Mouse (Mus musculus) megakaryocyte progenitor cell, adult 5-6 weeks (primary cell): ENCODE measurements around the gene Dctn3. TPM values are rescaled to one million over a fixed set of nuclear protein-coding genes. Genes with fewer than 3 reads are reported as not detected.
"Not testable (repeated sequence)": the region's sequence is repeated elsewhere in the genome, so short reads cannot be mapped to it uniquely, and the experiment has no call there.

ENCODE experiments used
- ATAC-seq: replicated peaks from 2 replicates; pipeline ENCODE4 v1.8.0; 2016; ENCODE audit warnings: mild to moderate bottlenecking, moderate TSS enrichment, inconsistent platforms; ENCODE audit not compliant: poor library complexity
- total RNA-seq, 2 experiments: library from RNA; stranded (forward) in 1 of 2; stranded (reverse) in 1 of 2; fragments of 157-497, 149-512 nt in 1 of 2; fragments of 200-1000 nt in 1 of 2; gene quantifications; 2 replicates each; pipeline versions ENCODE4 v1.2.3 to v1.2.4; 2015 to 2017

The Dctn3 gene
- total RNA-seq (2015) (57.9 and 75.6 TPM in 2 replicates), total RNA-seq (2017) (73.4 and 94.6 TPM in 2 replicates)

DNA sequence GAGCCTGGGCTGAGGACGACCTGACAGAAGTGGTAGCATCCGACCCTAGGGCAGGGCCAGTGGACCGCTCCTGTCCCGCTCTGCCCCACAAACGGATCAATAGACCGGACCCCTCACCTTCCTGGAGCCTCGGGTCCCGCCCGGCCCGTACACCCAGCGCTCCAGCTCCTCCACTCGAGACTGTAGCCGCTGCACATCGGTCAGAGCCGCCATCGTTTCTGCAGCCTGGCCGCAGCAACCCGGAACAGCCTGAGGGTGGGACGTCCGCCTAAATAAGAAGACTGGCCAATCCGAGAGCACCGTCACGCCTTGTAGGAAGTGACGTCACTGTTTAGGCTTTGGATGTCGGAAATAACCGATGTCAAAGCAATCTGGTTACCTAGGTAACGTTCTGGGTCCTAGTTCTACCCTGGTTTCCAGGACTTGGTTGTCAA lies at the start of gene Dctn3:
Gene Dctn3 (minus strand): TSS at position 253 of the 434 bp plus-strand sequence.
- ATAC-seq = peak; percentile 98

DNA sequence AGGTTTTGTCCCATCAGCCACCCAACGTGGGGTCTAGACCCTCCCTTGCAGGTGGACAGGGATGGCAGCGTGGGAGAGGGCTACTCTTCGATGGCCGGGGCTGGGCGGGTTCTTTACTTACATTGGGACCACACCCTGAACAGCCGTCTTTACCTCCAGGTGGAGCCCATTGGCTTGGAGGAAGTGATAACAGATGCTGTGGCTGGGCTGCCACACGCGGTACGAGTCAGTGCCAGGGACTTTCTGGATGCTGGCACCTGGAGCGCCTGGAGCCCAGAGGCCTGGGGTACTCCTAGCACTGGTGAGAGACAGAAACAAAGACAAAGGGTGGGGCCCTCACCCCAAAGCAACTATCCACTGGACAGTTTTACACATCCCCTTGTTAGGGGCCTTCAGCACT lies 44.3 kb upstream of the Dctn3 start:
- ATAC-seq = not testable (repeated sequence)

DNA sequence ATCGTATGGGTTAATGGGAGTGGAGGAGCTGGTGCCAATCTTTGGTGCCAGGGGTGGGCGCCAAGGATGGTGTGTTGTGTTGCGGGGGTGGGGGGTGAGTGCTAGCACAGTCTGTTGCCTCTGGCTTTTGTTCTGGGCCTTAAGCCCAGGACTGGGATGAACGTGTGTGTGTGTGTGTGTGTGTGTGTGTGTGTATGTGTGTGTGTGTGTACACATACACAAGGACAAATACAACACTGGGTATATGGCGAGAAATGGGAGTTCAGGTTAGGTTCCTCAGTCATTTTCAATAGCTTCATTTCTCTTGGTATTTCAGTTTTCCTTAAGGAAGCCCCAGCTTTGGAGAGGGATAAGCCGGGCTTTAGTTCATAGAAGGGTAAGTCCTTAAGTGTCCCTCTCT lies 40.2 kb upstream of the Dctn3 start:
- not testable (repeated sequence) for ATAC-seq

DNA sequence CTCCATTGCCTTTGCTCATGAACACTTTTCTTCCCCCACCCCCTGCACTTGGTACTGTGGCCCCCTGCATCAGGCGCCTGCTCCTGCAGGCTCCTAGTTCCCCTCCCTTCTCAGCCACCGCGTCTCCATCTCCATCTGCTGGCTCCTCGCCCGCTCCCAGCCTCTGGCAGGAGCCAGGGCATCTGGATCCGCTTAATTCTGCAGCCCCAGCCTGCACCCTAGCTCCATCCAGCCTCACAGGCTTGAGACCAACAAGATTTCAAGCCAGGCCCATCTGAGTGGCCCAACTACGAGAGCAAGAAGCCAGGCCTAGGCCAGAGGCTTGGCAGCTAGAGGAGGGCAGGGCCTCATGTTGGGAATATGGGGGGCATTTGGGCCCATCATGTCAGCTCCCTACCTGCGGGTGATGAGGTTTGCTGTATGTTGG lies 39.7 kb upstream of the Dctn3 start:
- ATAC-seq = not testable (repeated sequence)

DNA sequence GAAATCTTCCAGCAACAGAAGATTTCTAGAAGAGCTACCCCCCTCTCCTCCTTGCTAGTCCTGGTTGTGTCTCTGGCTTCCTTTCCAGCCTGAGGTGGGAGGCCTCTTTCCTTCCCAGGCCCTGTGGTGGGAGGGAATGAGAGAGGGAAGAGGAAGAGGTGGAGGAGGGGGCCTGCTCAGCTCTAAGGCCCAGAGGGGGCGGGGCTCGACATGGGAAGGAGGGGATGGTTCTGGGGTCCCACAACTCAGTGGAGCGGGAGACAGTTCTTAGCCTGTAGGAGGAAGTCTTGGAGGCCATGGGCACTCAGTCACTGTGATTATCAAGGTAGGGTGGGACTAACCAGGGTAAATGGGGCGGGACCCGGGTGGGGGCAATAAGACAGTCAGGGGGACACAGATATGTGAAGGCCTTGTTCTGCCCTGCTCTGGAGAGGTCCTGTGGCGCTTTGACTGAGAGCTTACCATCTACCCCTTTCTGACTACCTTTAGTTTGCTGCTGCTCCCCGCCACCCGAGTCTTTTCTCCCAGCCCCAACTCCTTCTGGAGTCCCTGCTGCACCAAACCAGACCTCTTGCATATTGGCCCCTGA lies 39.2 kb upstream of the Dctn3 start:
- no peak for ATAC-seq

DNA sequence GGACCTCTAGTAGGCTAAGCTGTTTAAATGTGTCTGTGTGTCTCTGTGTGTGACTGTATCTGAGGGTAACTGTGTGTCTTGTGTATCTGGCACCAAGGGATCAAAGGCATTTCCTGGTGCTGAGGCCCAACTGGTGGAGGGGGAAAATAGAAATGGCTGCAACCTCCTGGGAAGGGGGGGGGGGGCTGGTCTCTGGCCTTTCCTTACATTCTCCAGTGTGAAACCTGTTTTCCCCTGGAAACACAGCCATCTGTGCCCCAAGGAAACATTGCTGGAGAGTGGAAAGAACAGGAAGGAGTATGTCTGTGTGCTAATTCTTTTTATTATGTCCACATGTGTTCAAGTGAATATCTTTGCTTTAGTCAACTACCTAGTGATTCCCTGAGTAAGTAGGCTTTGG lies 38.7 kb upstream of the Dctn3 start:
- no peak for ATAC-seq

DNA sequence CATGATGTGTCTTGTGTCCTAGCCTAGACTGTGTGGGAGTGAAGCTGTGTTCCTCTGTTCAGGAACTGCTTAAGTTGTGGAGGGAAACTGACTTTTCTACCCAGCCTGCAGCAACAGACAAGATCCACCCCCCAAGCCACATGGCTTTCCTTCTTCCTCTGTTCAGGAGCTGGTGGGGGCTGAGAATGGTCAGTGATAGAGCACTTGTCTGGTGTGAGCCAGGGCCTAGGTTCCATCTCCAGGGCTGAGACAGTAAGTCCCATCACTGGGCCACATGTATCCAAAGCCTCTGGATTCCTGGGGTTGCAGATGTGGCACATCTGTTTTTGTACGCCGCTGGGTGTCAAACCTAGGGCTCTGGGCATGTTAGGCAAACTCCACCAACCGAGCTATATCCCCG lies 37.9 kb upstream of the Dctn3 start:
- ATAC-seq = no peak

DNA sequence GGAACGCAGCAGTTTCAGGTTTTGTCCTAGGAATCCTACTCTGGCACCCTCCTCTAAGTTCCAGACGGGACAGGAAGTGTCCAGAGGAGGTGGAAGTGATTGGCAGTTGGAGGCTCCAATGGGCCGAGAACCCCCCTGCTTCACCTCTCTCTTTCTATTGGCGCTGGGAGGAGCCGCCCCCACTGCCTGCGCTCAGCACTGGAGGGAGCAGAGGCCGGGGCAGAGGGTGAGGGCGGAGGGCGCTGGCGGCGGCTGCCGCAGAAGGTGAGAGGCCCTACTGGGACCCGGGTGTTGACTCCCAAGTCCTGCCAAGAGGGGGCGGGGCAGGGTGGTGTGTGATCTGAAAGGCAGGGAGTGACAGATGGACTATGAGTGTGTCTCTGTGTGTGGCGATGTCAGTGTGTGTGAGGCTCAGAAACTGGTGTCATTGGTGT lies 37.3 kb upstream of the Dctn3 start:
- peak; percentile 71 for ATAC-seq

DNA sequence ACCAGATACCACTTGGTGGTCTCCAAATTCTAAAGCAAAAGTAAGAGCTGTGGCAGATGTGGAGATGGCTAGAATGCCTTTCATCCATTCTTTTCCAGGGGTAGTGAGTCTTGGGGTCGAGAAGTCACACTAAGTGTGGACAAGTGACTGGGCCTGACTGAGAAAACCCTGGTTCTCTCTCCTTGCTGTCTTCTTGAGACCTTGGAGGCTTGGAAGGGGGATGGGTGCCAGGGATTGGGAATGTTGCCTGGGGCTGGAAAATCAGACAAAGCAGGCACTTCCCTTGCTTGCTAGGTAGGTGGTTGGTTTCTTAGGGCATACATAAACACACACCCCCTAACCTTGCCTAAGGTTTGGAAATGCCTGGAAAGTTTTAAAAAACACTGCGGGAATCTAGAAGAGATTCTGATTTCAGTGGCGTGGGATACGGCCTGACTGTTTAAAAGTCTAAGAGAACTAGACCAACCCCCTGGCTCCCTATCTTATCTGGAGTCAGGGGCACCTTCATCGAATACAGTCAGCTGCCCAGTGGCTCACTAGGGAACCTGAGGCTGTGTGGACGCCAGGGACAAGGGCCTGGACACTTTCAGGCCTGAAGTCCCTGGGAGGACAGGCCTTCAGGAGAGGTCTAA lies 36.8 kb upstream of the Dctn3 start:
- 0 out of 2 replicates have a peak, but pooled peaks have one; percentile 0 for ATAC-seq

DNA sequence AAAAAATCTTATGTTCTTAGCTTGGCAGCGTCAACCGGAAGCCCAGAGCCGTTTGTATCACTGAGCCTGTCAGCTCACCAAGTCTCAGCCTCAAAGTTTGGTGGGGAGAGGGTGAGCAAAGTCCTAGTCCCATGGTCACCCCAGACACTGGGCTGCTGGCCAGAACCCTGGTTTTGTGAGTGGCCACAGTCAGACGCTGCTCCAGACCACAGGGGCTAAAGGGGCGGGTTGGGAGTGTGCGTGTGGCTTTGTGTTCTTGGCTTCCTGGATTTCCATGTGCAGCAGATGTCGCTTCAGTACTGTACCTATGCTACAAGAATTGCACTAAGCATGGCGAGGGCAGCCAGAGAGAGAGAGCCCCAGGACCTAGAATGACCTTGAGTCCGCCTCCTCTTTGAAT lies 36.2 kb upstream of the Dctn3 start:
- no peak for ATAC-seq

DNA sequence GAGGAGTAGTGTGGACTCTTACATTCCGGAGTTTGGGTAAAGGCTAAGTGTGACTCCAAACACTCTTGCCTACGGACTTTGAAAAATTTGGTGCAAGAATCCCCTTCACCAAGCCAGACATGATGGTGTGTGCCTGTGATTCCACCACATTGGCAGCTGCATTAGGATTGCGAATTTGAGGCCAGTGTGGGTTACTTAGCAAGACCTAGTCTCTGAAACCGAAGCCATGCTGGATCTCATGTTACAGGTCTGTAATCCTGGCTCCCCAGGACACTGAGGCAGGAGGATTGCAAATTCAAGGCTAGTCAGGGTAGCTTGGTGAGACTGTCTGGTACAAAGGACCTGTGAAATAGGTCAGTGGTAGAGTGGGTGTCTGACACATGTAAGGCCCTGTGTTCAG lies 35.7 kb upstream of the Dctn3 start:
- no peak for ATAC-seq

DNA sequence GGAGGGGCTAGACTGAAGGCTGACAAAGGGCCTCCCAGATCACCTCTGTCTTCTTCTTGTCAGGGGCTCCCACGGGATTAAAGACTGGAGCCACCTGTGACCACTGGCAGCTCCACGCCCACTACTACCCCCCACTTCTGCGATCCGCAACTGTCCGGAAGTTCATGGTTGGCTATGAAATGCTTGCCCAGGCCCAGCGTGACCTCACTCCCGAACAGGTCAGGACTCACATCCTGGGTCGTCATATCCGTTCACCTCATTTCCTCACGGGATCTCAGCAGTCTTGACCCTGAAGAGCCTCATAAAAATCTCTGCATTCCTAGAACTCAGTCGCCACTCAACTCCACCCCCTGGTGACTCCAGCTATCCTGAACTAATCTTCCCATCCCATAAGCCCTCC lies 35.1 kb upstream of the Dctn3 start:
- no peak for ATAC-seq

DNA sequence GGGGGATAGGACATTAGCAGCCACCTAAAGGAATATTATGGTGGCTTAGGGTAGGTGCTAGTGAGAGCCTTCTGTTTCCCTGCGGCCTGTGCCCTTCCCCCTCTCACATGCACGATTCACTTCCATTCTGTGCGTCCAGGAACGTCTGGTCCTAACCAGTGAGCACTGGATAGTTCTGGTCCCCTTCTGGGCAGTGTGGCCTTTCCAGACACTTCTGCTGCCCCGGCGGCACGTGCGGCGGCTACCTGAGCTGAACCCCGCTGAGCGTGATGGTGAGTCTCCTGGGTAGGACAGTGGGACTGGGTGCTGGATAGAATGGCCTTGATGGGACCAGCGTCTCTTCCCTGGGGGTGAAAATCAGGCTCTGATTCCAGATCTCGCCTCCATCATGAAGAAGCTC lies 34.4 kb upstream of the Dctn3 start:
- no peak for ATAC-seq

DNA sequence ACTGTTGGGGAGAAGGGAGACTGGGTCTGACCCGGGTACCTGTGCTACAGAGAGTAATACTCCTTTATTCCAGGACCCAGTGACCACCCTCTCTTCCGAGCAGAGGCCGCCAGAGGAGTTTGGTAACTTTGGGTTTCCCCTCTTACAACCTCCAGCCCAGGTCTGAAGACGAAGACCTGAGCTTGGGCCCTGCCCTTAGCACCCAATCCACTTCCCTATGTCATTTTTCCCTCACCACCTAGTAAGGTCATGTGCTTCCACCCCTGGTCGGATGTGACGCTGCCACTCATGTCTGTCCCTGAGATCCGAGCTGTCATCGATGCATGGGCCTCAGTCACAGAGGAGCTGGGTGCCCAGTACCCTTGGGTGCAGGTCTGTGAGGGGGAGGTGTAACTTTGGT lies 33.5 kb upstream of the Dctn3 start:
- ATAC-seq = no peak

DNA sequence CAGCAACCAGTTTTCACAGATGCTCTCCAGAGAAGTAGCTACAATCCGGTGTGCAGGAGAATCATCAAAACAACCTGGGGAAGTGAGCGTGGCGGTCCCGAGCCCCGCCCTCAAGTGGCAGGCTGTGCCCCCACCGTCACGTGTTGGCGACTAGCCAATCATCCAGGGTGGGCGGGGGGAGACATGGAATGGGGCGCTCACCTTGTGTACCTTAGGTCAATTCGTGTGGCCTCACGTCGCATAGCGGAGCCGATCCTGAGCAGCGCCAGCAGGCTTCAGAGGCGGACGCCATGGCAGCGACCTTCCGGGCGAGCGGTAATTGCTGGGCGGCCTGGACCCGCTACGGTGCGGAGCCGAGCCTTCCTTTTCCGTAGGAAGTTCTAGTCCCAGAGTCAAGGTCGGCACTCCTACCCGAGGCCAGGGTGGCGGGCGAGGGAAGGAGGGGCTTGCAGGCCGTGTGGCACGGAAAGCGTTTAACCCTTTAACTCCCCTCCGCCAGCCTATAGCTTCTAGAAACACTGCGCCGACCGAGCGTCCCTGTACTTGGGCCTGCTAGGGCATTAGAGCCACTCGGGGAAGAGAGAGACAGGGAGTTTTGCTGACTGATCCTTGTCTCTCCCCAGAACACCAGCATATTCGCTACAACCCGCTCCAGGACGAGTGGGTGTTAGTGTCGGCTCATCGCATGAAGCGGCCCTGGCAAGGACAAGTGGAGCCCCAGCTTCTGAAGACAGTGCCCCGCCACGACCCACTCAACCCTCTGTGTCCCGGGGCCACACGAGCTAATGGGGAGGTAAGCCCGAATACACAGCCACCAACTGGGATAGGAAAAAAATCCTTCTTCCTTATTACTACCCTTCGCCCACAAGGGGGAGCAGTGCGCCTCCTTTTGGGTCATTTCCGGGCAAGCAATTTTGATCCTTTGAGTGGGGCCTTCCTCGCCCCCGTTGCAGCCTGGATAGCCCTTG lies 32.7 kb upstream of the Dctn3 start, which contains the start of gene Sigmar1:
Gene Sigmar1 (minus strand): TSS at position 820 of the 968 bp plus-strand sequence.
- peak; percentile 64 for ATAC-seq

DNA sequence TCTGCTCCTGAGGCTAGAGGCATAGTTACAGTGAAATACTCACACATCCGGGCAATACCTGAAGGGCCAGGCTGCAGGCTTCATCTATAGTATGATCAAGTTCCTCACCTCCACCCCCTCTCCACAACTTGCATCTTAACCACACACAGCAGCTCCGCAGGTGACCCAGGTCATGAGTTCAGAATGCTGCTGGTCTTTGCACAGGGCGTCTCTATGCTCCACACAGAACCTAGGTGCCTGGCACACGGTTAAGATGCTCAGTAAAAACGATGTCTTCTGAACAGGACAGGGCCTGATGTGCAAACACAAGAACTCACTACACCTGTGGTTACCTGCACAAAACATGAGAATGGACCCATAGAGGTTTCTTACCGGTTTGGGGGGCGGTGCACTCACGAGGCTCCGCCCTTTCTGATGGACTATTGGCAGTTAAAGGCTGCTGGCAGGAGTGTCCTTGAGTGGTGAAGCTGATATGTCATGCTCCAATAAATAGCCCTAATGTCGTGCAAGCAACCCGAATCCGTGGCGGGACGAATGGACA lies 31.9 kb upstream of the Dctn3 start, which contains the start of gene Galt:
Gene Galt (plus strand): TSS at position 432 of the 541 bp plus-strand sequence.
- ATAC-seq = peak; percentile 45

DNA sequence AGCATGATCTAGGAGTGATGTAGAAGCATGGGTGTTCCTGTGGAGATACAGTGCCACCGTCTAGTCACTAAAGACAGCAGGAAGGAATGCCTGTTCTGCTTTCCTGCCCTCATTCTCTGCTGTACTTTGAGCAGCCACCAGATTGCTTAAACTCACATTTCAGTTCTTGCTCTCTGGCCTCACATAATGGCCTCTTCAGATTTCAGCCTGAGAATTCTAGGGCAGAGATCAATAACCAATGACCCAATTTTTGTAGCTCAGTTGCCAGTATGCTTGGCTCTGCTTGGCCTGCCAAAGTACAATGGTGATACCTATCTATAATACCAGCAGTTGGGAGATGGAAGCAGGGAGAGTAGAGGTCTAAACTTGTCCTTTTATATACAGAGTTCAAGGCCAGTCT lies 22.1 kb upstream of the Dctn3 start:
- no peak for ATAC-seq

DNA sequence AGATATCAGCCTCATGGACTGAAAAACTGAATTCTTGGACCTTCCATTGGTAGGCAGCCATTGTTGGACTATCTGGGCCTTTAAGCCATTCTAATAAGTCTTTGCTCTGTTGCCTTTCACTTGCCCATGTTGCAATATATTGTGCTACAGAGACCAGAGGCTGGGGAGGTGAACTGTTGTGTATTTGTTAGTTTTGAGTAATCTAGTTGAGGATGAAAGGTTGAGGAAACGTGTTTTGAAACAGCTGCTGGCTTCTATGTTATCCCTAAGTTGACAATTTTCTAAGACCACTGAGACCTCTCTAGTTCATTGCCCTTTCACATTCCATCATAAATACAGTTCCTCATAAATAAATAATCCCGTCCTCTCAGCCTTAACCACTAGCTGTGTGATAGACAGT lies 21.2 kb upstream of the Dctn3 start:
- no peak for ATAC-seq

DNA sequence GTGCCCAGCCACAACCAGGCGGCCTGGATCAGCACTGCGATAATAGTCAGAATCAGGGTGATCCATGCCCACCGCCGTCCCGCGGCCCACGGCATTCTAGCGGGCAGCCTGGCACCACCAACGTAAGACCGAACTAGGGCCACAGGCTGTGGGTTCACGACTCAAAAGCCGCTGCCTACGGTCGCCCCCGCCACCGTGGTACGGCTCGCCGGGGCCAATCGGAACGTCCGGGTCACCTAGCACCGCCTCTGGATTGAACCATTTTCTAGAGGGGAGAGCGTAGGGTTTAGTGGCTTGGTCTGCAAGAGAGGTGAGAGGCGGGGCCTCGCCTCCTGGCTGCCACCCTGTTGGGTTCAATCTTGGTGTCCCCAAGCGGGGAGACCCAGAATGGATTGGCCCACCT lies 18.2 kb upstream of the Dctn3 start:
- ATAC-seq = peak; percentile 86

DNA sequence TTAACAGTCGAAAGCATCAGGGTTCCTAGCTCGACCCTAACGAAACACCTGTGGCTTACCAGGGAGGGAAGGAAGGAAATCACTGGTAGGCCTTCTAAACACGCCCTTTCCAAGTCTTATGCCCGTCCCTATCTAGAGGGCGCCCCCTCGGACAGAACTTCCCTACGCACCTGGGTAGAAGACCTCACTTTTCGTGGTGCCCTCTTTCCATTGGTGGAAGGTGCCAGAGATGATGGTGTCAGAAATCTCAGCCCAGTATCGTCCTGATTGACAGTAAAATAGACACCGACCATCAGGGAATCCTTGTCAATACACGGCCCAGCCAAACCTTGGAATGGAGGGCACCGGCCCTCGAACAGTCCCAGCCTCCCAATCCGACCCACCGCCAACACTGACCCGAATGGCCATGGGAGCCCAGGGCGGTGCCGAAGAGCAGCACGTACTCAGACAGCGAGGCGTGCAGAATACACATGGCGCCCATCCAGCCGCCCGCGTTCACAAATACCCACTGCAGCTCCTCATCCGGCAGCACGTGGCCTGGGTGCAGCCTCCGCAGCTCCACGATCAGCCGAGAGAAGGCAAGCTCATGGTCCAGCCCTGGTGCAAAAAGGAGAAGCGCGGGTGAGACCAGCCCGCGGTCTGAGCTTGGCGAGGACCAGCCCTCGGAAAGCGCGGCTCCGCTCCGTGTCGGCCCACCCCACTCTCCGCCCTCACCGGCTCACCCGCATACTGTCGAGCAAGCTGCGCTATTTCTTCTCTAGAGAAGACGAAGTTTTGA lies 17.6 kb upstream of the Dctn3 start:
- ATAC-seq = peak; percentile 62
